Mouse (Mus musculus): ENCODE measurements around the gene Rexo1.

DNA sequence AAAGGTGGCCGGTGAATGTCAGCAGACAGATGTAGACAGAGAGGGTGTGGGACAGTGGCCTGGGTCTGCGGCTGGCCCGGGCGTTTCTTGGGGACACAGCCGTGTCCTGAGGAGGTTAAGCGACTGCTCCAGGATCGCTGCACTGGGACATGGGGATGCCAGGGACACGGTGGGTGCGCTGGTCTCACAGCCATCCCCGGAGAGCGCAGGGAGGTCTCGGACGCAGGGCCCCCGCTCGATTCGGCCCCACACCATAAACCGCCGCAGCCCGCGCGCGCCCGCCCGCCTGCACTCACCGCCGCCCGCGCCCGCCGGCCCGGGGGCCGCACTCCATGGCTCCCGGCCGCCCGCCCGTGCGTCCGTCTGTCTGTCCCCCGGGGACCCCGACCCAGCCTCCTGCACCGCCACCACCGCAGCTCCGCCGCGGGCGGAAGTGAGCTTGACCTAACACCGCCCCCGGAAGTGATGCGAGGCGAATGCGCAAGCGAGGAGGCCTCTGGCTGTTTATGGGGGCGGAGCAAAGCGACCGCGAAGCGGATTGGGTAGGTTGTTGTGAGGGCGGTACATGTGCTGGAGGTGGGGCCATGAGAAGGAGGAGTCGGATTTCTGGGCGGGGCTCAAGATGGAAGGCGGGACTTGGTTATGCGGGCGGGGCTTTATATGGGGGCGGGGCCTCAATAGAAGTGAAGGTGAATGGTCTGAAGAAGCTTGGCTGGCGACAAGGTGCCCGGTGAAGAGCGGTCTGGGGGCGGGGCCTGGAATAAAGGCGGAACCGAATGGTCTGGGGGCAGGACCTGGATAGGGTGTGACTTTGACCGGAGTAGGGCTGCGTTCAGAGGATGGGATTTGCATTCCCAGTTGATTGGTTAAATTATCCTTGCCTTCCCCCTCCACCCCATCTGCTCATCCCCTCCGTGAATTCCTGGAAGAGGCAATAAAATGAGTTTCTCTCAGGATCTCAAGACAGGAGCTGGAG is 28.8 kb upstream of the Rexo1 start, which contains the start of gene Abhd17a:
- TF ChIP-seq CTCF (IDR thresholded peaks at IDR 0.05; ENCODE audit: extremely low read depth, insufficient read depth, insufficient read length, insufficient replicate concordance) (no peak), POLR2A (IDR thresholded peaks at IDR 0.05; ENCODE audit: low read depth, low read length) (peak; percentile 82)
